Mouse (Mus musculus) heart, adult 11 months (tissue): ENCODE measurements at regions not wholly inside any gene's neighbourhood (a gene's known extent, or its start where the extent isn't known, plus 50 kb on each side); places are given as distances from the start of the nearest gene placed in this dataset.
A peak's percentile ranks its signal among the peaks of the same experiment; 100 is the strongest.

Experiments used
- DNase-seq: peaks from one replicate; pipeline ENCODE4 v3.0.0; 2022

DNA sequence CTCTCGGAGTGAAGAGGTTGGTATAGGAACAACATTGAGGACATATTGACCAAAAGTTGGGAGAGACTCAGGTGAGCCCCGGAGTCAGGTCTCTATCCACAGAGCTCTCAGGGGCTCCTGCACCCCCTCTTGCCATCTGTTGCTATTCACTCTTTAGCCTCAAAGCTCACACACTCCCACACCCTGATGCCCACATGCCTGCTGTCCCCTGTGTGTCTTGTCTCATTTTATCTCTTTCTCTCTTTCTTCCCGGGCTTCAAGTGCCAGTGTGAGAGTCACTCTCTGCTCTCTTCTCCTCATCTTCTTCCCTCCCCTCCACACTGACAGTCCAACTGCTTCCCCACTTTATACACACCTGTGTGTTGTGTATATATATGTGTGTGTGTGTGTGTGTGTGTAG is 141.0 kb upstream of the Mdm1 start:
- DNase-seq = peak; percentile 81

- DNase-seq = peak; percentile 83
Observed at GRCm38 (mm10) chr10:118001501-118001900, 140.1 kb upstream of the Mdm1 start.

DNA sequence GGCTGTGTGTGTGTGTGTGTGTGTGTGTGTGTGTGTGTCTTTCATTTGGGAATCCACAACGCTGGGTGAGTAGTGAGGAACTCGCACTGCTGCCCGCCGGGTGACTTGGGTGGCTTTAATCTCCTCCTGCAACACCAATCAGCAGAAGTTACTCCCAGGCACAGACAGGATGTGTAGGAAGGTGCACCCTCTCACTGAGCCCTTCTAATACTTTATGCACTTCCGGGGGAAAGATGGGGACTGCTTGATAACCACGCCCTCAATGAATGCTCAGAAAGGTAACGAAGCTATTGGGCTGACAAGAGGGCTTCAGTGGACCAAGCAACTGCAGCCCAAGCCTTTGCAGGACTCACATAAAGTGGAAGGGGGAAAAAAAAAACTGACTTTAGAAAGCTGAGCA is 139.6 kb upstream of the Mdm1 start:
- peak; percentile 87 for DNase-seq

- DNase-seq = peak; percentile 57
Observed at GRCm38 (mm10) chr10:118002559-118002958, 139.1 kb upstream of the Mdm1 start.

DNA sequence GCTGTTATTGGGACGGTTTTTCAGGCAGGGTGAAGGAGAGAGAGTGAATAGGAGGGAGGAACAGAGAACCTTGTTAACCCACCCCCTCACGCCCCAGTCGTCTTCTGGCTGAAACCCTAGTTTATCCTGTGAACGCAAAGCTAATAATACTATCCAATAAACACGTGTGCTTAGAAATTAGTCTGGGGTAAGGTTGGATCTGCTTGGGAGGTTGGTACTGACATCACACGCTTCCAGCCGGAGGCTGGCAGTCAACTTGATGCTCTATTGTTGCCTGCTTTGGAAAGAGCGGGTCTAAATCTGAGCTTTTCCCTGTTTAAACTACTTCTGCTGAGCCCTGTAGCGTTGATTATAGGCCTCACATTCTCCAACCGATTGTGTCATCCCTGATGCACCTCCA is 138.4 kb upstream of the Mdm1 start:
- peak; percentile 83 for DNase-seq

GRCm38 (mm10) chr10:118003739-118004361 is 137.8 kb upstream of the Mdm1 start:
- peak; percentile 92 for DNase-seq

- DNase-seq = no peak
Observed at GRCm38 (mm10) chr10:118004362-118004958, 137.2 kb upstream of the Mdm1 start.

DNA sequence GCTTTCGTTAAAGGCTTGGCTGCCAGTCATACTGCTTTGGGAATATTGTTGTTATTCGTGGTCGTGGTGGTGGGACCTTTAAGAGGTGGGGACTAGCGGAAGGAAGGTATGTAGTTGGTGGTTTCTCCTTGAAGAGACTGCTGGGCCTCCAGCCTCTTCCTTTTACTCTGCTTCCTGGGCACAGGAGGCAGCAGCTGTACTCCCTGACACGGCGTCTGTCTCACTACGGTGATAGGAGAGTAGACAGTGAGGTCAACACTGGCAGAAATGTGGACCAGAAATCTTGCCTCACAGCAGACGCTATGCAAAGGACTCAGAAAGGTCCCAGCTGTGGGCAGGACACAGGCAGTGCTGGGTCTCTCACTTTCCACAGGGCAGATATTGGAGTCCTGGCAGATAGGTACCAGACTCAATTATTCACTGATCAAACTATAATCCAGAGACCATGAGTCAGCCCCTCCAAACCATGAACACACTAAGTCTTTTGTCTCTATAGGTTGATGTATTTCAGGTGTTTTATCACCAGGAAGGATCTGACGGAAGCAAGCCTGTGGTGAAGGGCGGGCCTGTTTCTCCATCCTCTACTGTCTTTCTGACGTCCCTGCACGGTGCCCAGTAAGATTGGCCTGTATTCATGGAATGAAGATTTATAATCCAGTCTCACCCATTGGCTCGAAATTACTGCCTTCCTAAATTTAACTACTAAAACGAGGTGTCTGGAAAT is 134.6 kb upstream of the Mdm1 start:
- peak; percentile 78 for DNase-seq

- DNase-seq = peak; percentile 36
Observed at GRCm38 (mm10) chr10:118007846-118008245, 133.8 kb upstream of the Mdm1 start.

DNA sequence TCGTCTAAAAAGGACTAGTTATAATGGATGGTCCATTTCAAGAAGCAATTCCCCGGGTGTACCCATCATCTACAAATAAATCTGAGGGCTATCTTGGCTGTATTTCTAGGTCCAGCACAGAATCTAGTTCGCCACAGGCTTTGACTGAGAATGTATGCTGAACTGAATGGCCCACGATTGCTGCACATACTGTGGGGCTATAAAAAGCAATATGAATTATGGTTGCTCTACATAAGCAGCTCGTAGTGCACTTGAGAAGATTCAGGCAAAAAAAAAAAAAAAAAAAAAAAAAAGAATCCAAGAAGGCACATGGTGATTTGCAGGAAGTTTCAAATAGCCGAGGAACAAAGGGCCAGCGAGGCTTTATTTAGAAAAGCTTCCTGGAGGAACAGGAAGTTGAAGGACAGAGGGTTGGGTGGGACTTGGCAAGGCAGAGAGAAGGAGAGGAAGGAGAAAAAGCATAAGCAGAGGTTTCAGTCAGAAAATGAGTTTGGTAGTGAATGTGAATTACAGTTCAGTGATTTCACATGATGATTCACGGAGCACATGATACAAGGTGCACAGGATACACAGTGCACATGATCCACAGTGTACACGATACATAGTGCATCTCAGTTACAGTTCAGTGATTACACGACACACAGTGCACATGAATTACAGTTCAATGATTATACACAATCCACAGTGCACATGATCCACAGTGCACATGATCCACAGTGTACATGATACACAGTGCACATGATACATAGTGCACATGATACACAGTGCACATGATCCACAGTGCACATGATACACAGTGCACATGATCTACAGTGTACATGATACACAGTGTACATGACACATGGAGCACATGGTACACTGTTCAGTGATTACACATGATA is 129.7 kb upstream of the Mdm1 start:
- peak; percentile 97 for DNase-seq

- no peak for DNase-seq
Observed at GRCm38 (mm10) chr10:118028831-118029230, 112.8 kb upstream of the Mdm1 start.

- DNase-seq = peak; percentile 75
Observed at GRCm38 (mm10) chr10:118034401-118034800, 107.2 kb upstream of the Mdm1 start.

GRCm38 (mm10) chr10:118035035-118035434 is 106.6 kb upstream of the Mdm1 start:
- DNase-seq = peak; percentile 44

GRCm38 (mm10) chr10:118038465-118038864 is 103.1 kb upstream of the Mdm1 start:
- peak; percentile 57 for DNase-seq

DNA sequence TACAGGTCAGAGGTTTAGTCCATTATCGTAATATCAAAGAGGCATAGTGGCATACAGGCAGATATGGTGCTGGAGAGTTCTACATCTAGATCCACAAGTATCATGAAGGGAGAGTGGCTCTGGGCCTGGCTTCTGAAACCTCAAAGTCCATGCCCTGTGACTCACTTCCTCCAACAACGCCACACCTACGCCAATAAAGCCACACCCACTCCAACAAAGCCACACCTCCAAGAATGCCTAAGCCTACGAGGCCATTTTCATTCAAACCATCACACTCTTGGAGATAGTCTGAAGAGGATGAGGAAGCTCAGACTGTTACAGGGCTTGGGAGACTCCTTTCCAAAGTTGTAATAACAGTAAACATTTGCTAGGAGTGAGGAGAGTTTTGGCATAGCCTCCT is 102.6 kb upstream of the Mdm1 start:
- no peak for DNase-seq

GRCm38 (mm10) chr10:118041068-118041467 is 100.5 kb upstream of the Mdm1 start:
- peak; percentile 48 for DNase-seq

DNA sequence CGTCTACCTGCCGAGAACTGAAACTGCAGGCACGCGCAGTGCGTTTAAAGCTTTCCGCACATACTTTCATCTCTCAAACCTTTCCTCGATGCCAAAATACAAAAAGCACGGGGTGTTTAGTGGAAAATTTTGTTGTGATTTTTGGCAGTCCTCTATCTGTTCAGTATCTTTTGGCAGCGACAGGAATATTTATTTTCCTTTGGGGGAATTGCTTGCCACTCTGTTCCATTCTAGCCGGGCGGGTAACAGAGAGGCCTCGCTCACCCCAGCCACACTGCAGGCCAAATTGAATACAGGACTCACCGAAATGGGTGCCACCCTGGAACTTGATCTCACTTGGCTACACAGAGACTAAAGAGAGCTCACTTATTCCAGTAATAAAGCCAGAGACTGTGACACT is 97.8 kb upstream of the Mdm1 start:
- peak; percentile 96 for DNase-seq

DNA sequence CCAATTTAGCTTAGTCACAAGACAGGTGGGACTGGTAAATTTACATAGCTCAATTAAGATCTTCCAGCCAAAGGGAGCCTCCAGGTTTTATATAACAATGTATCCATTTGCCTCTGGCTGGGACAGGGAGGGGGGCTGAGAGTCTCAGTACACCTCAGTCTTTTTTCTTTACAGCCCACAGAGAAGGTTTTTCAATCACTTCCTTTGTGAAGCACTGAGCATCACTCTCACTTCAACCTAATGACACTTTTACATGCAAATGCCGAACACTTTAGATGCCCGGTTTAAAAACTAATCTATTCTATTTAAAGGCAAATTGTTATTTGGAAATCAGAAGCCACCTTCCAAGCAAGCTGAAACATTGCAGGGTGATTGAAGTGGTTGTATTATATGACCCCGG is 96.8 kb upstream of the Mdm1 start:
- no peak for DNase-seq

DNA sequence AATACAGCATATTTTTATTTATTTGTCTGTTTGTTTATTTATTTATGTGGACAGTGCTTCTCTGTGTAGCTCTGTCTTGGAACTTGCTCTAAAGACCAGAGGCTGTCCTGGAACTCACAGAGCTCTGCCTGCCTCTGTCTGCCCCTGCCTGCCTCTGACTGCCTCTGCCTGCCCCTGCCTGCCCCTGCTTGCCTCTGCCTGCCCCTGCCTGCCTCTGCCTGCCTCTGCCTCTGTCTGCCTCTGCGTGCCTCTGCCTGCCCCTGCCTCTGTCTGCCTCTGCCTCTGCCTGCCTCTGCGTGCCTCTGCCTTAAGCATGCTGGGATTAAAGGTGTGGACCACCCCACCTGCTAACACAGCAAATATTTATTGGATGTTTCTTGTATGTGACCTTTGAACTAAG is 96.2 kb upstream of the Mdm1 start:
- peak; percentile 63 for DNase-seq

- peak; percentile 86 for DNase-seq
Observed at GRCm38 (mm10) chr10:118046328-118046727, 95.3 kb upstream of the Mdm1 start.

GRCm38 (mm10) chr10:118046831-118047230 is 94.8 kb upstream of the Mdm1 start:
- DNase-seq = peak; percentile 92

GRCm38 (mm10) chr10:118049330-118049729 is 92.3 kb upstream of the Mdm1 start:
- peak; percentile 99 for DNase-seq

GRCm38 (mm10) chr10:118050152-118050641 is 91.4 kb upstream of the Mdm1 start:
- DNase-seq = peak; percentile 87
